Mouse (Mus musculus) right cerebral cortex, postnatal 36 days (tissue): Measurements from ENCODE around the gene Eif3j1.
"Not testable (repeated sequence)": the region's sequence is repeated elsewhere in the genome, so short reads cannot be mapped to it uniquely, and the experiment has no call there.

ENCODE experiments used
- DNase-seq, 2 experiments: peaks; one replicate each; pipeline ENCODE4 v3.0.0; 2022; ENCODE audit warnings: low spot score in 2 of 2, mixed read lengths in 1 of 2

Gene Eif3j1

DNA sequence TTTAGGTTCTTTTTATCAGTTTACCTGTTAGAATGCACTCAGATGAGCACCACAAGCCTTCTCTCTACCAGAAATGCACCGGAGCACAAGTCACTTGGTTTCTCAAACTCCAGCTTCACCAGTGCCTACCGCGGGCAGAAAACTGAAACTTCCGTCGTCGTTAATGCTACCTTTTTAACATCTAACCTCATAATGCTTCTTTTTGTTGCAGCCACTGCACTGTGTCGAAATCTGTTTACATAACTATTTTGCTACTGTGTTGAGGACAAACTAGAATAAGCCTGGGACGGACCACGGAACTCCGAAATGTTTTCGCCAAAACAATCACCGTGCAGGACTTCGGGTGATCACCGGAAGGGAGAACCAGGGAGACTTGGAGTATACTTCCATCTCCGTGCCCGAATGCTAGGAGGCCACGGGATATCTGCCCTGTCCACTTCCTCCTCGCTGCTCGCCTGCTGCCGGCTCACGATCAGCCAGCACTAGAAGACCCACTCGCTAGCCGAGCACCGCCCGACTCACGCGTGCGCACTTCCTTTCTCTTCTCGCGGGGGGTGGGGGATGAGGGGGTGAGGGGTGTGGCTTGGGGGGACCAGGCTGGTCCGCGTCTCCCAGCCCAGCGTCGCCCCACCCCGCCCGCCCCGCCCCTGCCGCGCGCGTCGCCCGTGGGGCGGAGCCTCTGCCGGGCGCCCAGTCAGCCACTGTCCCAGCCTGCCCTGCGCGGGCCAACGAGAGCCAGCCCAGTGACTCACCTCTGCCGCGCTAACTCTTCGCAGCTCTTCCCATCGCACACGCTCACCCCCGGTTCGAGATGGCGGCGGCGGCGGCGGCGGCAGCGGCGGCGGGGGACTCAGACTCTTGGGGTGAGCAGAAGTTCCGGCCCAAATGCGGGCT, at the start of gene Eif3j1:
Gene Eif3j1 (plus strand): TSS at position 685 of the 894 bp plus-strand sequence.
- peak; percentile 84 to 86 for DNase-seq

DNA sequence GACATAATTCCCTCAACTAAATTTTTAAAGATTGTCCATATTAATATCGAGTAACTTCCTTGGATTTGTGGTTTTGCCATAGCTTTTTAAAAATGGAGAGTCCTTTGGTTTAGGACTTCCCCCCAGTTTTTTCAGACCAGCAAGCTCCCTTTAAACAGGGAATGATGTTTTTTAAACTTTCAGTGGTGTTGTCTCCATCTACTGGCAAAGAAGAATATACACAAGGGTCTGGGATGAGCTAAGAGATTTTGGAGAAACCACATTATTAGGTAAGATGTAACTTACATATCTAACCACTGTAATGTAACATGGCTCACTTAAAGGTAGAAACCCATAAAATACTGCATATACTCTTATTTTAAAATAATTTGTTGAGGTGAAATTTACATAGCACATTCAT, 32.6 kb upstream of the Eif3j1 start:
- no peak for DNase-seq

DNA sequence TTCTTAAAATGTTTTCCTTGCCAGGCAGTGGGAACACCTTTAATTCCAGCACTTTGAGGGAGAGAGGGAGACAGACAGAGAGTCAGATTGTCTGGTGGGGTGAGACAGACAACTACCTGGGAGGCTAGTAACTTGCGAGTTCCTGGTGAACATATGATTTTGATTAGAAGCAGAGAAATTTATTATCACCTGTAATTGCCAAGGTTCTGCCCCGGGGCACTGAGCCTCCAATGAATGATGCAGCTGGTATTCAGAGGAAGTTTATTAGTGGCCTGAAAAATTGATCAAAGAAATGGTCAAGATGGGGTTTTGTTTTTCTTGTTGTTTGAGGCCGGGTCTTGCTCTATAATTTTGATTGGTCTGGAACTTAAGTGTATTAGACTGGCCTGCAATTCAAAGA, 19.5 kb upstream of the Eif3j1 start:
- no peak for DNase-seq

DNA sequence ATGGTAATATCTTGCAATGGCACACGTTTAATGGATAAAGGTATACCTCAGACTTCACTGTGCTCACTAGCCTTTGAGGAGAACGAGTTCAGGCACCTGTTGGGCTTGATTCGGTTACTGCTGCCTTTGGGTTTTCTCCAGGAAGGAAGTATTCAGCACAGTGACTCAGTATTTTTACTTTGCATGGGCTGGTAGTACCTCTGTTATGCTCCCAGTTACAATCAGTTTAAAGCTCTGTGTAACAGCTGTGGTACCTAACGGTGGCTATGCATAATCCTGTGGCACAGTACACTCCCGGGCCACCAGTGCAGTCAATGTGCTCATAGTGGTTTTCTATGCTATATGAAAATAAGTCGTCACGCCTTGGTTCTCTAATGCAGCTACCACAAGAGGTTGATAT, 16.9 kb upstream of the Eif3j1 start:
- no peak for DNase-seq

DNA sequence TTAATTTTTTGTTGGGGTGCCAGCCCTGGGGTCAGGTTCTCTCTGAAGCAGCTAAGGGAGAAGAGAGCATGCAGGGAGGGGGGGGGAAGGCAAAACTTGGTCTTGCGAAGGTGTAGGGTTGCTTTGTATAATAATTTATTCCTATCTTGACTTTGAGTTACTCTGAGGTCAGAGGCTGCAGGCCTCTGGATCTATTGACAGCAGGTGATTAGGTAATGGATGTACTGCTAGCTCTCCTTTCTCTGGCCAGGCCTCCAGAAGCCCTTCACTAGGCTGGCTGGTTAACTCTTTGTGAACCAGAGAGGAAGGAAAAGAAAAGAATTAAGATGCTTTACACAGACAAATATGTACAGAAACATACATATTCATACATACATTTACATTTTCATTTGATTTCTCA, 9.6 kb upstream of the Eif3j1 start:
- no peak for DNase-seq

DNA sequence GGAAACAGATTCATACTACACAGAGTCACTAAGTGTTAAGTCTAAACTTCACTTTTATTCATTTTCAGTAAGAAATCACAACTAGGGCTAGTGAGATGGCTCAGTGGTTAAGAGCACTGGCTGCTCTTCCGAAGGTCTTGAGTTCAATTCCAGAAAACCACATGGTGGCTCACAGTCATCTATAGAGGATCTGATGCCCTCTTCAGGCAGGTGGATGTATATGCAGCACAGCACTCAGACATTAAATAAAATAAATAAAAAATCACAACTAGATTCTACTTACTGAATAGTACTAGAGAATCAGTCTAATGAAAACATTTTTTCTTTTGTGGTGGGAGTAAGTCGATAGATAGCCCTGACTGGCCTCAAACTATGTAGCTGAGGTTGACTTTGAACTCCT, 6.1 kb upstream of the Eif3j1 start:
- DNase-seq: no peak

DNA sequence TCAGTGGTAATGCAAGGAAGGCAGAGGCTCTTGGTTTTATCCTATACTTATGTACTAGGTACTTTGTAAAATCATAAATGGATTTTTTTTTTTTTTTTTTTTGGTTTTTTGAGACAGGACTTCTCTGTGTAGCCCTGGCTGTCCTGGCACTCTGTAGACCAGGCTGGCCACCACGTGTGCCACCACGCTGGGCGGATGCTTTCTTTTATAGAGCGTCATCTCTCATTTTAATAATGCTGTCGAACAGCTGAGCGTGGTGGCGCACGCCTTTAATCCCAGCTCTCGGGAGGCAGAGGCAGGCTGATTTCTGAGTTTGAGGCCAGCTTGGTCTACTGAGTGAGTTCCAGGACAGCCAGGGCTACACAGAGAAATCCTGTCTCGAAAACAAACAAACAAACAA, 1.3 kb upstream of the Eif3j1 start:
- DNase-seq: not testable (repeated sequence)

DNA sequence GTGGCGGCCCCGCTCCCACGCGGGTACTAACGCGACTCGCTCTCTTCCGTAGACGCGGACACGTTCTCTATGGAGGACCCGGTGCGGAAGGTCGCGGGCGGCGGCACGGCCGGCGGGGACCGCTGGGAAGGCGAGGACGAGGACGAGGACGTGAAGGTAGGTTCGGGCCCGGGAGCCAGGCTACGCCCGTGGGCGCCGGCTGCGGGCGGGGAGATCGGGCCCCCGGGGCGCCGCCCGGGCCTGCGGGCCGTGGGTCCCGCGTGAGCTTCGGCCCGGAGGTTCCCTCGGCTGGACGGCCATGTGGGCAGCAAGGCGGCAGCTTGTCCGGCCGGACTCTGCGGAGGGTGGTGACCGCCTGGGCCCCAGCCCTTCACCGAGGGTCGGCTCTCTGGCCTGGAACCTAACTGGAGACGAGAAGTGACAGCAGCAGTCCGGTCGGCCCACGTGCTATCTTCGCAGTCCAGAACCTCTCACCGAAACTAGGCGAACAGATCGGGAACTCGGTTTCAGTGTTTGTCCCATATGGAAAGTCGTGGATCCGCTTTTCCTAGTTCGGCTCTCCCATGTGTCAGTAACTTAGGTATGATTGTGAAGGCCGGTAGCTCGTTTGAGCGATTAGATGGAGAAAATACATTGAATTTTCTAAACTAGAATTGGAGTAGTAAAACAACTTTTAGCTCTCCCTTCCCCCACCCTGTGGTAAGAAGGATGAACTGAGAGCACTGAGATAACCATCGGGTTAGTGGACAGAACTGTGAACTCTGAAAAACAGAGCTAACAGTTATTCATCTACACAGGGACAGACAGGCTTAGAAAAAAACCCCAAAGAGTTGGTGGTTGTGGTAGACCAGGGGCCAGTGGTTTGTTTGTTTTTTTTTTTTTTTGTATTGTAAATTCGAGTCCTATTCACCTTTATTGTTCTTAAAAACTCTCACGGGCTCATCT, 682 bp downstream of the Eif3j1 start:
- DNase-seq: peak; percentile 19 to 26

DNA sequence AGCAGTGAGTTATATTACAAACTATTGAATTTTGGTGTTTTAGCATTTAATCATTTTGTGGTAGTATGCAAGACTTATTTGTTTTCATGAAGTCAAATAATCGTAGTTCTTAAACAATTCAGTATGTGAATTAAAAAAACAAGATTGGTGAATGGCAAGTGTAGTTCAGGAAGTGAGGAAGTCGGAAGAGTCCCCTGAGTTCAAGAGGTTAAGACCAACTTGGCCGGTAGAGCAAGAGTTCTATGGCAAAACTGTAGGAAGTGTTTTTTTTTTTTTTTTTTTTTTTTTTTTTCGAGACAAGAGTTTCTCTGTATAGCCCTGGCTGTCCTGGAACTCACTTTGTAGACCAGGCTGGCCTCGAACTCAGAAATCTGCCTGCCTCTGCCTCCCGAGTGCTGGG, 3.6 kb downstream of the Eif3j1 start:
- no peak for DNase-seq

DNA sequence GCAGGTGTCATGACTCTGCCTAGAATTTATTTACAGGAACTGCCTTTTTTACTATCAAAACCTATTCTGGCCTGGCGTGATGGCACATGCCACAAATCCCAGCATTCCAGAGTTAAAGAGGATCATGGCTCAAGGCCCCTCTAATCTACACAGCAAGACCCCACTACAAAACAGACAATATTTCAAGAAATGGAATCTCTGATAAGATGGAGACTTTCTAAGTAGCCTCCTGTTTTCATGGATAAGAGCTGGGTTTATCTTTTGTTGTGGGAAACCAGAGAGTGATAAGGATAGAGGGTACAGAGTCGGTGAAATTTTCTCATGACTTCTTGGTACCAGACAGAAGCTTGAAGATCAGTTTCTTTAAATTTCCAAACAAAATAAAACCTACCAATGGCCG, 7.7 kb downstream of the Eif3j1 start:
- no peak for DNase-seq

DNA sequence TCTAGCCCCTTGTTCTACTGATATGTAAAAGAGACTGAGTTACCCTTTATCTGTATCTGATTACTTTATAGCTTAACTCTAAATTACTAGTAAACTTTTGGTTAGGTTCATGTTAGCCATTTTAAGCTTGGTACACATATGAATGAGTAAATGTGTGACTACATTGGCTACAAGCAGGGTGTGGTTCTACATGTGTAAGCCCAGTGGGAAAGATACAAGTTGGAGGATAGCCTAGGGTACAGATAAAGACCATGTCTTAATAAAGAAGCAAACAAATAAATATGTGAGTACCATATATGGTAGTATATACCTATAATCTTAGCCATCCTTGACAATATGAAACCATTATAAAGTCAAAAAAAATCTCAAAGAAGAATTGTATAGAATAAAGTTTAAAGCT, 15.6 kb downstream of the Eif3j1 start:
- no peak for DNase-seq

DNA sequence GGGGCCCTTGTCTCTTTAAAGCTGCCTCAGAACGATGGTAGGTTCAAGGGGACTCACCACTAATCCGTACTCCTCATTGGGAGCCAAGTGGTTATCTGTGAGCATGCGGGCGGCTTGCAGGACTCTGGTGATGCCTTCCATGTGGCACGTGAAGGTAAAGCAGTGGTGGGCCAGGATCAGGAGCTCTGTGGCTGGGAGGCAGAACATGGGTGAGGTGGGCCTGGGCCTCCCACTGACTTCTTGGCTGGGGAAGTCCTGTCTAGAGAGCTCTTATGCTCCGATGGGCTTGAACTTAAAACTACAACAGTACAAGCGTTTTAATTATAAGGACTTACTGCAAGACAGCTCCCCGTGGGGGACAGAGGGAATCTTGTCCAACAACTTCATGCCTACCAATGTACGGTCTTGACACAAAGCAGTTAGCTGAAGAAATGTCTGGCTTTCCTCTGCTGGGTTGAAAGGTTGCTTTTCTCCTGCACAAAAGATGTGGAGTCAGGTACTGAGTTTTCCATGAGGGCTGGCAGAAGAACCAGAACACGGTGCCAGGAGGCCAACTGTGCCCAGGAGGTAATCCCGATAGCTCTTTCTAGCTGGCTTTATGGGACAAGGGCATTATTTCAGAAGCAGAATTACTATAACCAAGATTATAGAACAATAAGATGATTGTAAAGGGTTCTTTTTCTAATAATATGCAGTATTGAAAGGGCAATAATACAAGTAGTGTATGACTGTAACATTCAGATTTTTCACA, 31.2 kb downstream of the Eif3j1 start:
- no peak for DNase-seq

DNA sequence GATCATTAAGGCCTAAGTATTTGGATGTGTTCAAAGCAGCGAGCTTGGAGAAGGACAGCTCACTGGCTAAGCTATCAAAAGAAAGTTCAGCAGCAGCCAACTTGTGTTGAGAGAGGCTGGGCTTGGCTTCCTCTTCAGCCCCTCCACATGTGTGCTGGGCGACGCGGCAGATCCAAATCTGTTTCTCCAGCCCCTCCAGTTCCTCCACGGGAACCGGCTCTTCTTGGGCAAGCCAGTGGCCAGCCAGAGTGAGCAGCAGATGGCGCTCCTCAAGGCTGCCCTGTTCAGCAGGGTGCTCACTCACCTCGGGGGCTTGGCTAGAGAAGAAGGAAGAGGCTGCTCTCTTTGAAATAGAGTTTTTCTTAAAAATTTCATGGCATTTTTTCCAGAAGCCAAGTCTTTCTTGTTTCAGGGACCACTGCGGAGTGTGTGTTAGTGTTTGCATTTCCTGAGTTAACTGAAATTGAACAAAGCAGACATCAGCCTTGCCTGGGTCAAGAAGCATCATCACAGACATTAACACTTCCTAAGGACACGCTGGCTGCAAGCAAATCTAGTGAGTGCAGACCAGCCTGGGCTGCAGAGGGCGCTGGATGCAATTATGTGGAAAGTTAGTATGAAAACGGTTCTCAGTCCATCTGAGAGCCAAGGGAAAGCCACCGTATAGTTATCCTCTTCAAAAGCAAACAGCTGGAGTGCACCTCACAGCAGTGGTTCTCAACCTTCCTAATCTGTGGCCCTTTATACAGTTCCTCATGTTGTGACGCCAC, 37.0 kb downstream of the Eif3j1 start:
- no peak for DNase-seq

DNA sequence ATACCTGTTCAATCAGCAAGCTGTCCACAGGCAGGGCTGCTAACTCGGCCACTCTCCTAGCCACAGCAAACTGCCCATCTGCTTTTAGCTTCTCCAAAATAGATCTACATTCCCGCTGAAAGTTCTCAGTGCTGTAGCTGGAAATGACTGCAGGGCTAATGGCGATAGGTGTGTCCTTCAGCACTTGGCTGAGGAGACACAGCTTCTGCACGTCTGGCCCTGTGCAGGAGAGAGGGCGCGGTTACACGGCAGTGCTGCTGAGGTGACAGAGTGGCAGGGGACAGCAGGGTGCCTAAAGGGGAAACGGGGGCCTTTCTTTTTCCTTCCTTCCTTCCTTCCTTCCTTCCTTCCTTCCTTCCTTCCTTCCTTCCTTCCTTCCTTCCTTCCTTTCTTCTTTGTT, 37.9 kb downstream of the Eif3j1 start:
- no peak for DNase-seq

DNA sequence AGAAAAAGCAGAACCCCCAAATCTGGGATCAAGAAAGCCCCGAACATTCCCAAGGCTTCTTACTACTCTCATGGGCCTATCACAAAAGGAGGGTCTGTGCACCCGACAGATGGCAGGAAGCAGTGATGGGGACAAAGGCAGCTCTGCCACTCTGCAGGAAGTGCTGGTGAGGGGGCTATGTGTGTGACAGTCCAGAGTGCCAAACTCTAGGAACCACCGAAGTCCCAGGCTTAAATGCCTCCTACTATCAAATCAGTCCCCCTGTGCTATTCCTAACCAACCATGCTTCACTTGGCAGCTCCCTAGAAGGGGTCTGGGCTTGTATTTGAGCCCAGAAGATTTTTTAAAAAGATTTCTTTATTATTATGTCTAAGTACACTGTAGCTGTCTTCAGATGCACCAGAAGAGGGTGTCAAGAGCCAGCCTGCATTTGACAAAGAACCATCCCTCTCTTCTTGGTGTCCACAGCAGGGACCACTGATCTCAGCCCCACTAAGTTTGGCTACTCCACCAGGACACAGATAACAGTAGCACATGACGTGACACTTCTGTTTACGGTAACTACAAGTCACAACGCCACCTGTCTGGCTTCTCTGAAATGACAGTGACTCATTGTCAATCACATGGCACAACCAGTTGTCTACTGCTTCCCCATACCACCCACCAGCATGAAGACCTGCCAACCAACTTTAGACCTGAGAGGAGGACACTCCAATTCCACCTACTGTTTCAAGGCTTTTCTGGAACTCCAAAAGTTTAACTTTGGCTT, 41.0 kb downstream of the Eif3j1 start:
- no peak for DNase-seq

DNA sequence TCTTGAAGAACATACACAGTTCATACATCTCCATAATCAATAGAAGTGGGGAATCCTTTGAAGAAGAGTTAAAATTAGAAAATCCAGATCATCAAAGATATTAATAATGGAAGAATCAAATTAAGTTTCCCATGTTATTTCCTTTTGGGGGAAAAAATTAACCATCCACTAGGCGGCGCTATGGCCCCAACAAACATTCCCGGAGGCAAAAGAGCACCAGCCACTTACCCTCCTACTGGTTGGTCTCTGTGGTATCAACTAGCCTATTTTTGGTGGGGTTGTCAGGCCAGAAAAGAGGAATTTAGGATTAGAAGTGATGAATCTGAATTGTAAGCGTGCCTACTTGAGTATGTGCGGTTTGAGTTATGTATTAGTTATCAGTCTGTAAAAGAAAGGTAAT, 41.6 kb downstream of the Eif3j1 start:
- DNase-seq: no peak

DNA sequence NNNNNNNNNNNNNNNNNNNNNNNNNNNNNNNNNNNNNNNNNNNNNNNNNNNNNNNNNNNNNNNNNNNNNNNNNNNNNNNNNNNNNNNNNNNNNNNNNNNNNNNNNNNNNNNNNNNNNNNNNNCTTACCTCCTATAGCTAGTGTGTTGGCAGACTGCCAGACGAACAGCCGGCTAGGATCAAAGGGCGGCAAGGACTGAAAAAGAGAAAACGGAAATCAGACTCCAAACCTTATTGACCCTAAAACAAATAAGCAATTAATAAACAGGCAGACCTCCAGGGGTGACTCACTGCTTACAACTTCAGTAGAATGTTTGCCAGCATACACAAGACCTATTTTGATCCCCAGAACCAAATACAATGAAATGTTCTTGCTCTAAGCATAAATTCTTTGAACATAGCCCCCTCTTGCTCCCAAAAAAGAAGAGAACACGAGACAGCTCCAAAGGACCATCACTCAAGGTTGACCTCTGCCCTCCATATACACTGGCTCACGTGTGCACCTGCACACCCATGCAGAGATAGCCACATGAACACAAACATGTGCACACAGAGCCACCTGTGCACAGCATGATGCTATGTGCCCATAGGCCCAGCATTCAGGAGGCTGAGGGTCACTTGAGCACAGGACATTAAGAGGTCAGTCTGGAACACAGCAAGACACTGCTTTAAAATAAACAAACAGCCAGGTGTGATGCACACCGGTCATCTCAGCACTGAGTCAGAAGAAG, 53.5 kb downstream of the Eif3j1 start:
- DNase-seq: no peak

DNA sequence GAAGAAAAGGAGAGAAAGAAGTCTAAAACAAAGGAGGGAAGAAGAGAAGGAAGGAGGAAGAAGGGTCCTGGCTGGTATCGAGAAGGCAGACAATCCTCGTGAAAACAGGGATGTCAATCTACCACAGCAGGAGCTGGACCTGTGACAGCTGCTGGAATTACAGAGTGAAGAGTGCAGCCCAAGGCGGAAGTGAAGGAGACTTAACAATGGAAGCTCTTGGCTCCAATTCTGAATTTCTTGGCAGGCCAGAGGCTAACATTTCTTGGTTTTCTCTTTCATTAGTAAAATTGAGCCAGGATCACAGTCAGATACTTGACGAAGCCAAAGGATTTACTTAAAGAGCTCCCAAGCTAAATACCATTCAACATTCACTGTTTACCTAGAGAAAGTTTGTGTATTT, 58.1 kb downstream of the Eif3j1 start:
- DNase-seq: no peak

DNA sequence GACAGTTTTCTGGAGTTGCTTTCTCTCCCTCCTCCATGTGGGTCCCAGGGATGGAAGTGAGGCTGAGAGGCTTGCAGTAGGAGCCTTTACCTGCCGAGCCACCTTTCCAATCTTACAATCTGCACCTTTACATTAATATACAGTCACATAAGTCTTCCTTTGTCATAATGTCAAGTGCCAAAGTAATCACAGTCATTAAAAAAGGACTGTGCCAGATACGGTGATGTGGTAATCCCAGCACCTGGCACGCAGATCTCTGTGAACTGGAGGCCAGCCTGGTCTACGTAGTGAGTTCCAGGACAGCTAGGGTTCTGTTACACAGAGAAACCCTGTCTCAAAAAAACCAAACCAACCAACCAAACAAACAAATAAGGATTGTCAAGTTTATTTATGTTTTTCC, 65.5 kb downstream of the Eif3j1 start:
- DNase-seq: no peak

DNA sequence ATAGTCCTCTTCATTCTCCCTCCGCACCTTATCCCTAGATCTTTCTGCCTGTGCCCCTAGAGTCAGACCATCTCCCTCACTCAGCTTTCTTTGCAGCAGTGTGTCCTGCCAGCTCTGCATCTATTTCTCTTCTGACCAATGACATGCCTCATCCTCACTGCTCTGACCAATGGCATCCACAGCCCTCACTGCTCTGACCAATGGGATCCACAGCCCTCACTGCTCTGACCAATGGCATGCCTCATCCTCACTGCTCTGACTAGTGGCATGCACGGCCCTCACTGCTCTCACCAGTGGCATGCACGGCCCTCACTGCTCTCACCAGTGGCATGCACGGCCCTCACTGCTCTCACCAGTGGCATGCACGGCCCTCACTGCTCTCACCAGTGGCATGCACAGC, 69.3 kb downstream of the Eif3j1 start:
- not testable (repeated sequence) for DNase-seq
